Mouse (Mus musculus) hindbrain, embryonic 13.5 days (tissue): ENCODE data around the gene Atp11a. TPM values are rescaled to one million over a fixed set of nuclear protein-coding genes. Genes with fewer than 3 reads are reported as not detected.

ENCODE experiments used
- ATAC-seq: fragments of 200-750 bp; cut with Nextera tagmentation; 2 replicates; pipeline ENCODE4 v1.8.0; 2017; ENCODE audit warnings: moderate TSS enrichment; ENCODE audit not compliant: low FRiP score
- H3K27ac ChIP-seq: fragments of 300-500 bp; sonication (generic); 2 replicates; pipeline ENCODE4 v1.5.1; 2015; ENCODE audit warnings: inconsistent platforms, mild to moderate bottlenecking, moderate library complexity
- H3K27me3 ChIP-seq: fragments of 300-500 bp; sonication (generic); 2 replicates; pipeline ENCODE4 v1.6.1; 2015; ENCODE audit warnings: mild to moderate bottlenecking, inconsistent platforms
- H3K36me3 ChIP-seq: fragments of 300-500 bp; sonication (generic); 2 replicates; pipeline ENCODE4 v1.6.1; 2015; ENCODE audit warnings: mild to moderate bottlenecking, inconsistent platforms
- H3K4me1 ChIP-seq: fragments of 300-500 bp; sonication (generic); replicated peaks from 2 replicates; pipeline ENCODE4 v1.6.1; 2015; ENCODE audit warnings: inconsistent platforms
- H3K4me2 ChIP-seq: fragments of 300-500 bp; sonication (generic); 2 replicates; pipeline ENCODE4 v1.6.1; 2015; ENCODE audit warnings: inconsistent platforms, mild to moderate bottlenecking, moderate library complexity
- H3K4me3 ChIP-seq: fragments of 300-500 bp; sonication (generic); 2 replicates; pipeline ENCODE4 v1.5.1; 2015; ENCODE audit warnings: mild to moderate bottlenecking, inconsistent platforms
- H3K9ac ChIP-seq: fragments of 300-500 bp; sonication (generic); 2 replicates; pipeline ENCODE4 v1.6.1; 2015; ENCODE audit warnings: mild to moderate bottlenecking, inconsistent platforms
- H3K9me3 ChIP-seq: fragments of 300-500 bp; sonication (generic); 2 replicates; pipeline ENCODE4 v1.6.1; 2016; ENCODE audit warnings: inconsistent platforms
- WGBS: fragments of 180-500 bp; shearing (Covaris S2); methylation state at CpG from one replicate; pipeline ENCODE4 v1.1.7; 2015; 5-methylcytosine and 5-hydroxymethylcytosine counted together
- polyA plus RNA-seq: library from polyadenylated mRNA; unstranded; fragments of >200 nt; fragmentation: Nextera tagmentation; extraction: Ambion mirVana; gene quantifications from 2 replicates; pipeline ENCODE4 v1.2.1, GENCODE M21; 2015

Gene Atp11a
- polyA plus RNA-seq, 1 experiment from 2014 or later = 7.9 TPM

DNA sequence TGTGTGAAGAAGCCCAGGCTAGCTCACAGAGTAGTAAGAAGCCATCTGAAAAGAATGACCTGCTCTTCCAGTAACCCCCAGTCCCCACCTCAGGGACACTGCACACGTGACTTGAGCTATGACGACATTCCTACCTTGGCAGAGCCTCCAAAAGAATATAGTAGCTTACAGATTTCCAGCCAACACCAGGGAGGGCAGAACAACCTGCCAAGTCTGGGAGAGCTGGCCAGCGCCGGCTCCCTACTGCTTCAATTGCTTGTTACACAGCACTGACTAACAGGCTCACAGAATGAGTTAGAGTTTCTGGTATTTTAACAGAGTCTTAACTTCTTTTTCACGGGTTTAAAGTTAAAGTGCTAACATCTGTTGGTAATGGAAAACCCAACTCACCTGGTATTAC is 2.7 kb upstream of the Atp11a start:
- WGBS = 82% methylated on average over 5 of the region's 5 CpGs
- Histone ChIP-seq H3K9me3 (no peaks in the 10 kb centered on the region), H3K9ac (no peak overlapping the region), H3K36me3 (no peaks in the 10 kb centered on the region), H3K4me1 (peaks cover 23% of the 10 kb centered on the region), H3K4me3 (no peak overlapping the region), H3K27me3 (no peaks in the 10 kb centered on the region; the same call in 1 of the 2 replicates), H3K27ac (no peak overlapping the region), H3K4me2 (no peak overlapping the region)
- no peak for ATAC-seq

- Histone ChIP-seq H3K36me3 (no peaks in the 10 kb centered on the region), H3K27ac (no peak overlapping the region), H3K9ac (no peak overlapping the region), H3K4me1 (peaks cover 32% of the 10 kb centered on the region), H3K4me2 (no peak overlapping the region), H3K27me3 (no peaks in the 10 kb centered on the region; the same call in 1 of the 2 replicates), H3K9me3 (no peaks in the 10 kb centered on the region), H3K4me3 (no peak overlapping the region)
- ATAC-seq = no peak
- whole genome bisulfite sequencing = 65% methylated on average over 2 of the region's 2 CpGs
Observed at GRCm38 (mm10) chr8:12755312-12755711, 1.5 kb upstream of the Atp11a start.

GRCm38 (mm10) chr8:12755826-12756225 is 988 bp upstream of the Atp11a start:
- ATAC-seq = no peak
- H3K4me2 ChIP-seq = no peak overlapping the region
- no peaks in the 10 kb centered on the region for H3K36me3 ChIP-seq
- H3K27me3 ChIP-seq = no peaks in the 10 kb centered on the region; the same call in 1 of the 2 replicates
- no peaks in the 10 kb centered on the region for H3K9me3 ChIP-seq
- peaks cover 32% of the 10 kb centered on the region for H3K4me1 ChIP-seq
- WGBS = 91% methylated on average over 5 of the region's 5 CpGs
- H3K27ac ChIP-seq = 0 out of 2 replicates have a peak overlapping the region, but pooled peaks have one; percentile 79
- no peak overlapping the region for H3K4me3 ChIP-seq
- no peak overlapping the region for H3K9ac ChIP-seq

DNA sequence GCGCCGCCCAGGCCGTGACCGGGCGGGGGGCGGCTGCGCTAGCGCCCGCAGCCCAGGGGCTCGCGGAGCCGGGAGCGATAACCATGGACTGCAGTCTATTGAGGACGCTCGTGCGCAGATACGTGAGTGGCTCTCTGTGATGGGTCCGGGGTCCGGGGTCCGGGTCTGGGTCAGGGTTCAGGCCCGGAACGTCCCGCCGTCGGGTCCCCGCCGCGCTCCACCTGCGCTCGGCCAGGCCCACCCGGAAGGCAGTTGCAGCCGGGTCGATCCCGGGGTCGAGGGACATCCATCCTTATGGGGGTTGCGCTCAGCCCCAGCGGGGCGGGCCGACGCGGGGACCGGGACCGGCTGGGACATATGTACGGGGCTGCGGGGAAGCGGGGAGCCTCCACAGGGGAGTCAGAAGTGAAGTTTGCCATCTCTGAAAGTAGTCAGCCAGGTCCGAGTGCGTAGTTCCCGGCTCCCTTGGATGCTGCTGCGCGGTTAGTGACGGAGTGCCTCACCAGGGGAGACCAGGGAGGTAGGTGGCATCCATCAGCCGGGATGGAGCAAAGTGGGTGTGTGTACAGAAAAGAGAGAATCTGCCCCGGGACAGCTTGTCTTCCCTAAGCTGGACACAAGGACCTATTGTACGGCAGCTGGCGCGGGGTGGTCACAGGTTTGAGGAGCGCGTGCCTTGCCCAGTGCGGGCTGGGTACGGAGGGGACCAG is 572 bp downstream of the Atp11a start:
- peak overlapping the region; percentile 94 for H3K9ac ChIP-seq
- no peaks in the 10 kb centered on the region; the same call in 1 of the 2 replicates for H3K36me3 ChIP-seq
- H3K27me3 ChIP-seq = no peaks in the 10 kb centered on the region; the same call in 1 of the 2 replicates
- H3K4me2 ChIP-seq = peak overlapping the region; percentile 91
- H3K27ac ChIP-seq = peak overlapping the region; percentile 79
- peaks cover 35% of the 10 kb centered on the region for H3K4me1 ChIP-seq
- H3K9me3 ChIP-seq = no peaks in the 10 kb centered on the region
- peak; percentile 74 for ATAC-seq
- under 1% methylated on average over 59 of the region's 61 CpGs for WGBS
- H3K4me3 ChIP-seq = peak overlapping the region; percentile 89

DNA sequence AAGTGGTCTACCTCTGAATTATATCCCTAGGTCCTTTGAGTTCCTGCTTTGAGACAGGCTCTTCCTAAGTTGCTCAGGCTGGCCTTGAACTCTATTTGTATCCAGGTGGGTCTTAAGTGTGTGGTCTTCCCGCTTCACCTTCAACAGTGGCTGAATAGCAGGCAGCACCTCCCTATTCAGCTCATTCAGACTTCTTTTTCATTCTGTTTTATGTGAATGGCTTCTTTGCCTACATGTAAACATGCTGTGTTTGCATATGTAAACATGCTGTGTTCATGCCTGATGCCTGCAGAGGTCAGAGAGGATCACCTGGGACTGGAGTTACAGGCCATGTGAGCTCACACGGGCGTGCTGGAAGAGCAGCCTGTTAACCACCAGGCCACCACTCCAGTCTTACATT is 3.1 kb downstream of the Atp11a start:
- Histone ChIP-seq H3K27ac (no peak overlapping the region), H3K4me1 (peaks cover 35% of the 10 kb centered on the region), H3K9ac (no peak overlapping the region), H3K36me3 (no peaks in the 10 kb centered on the region; the same call in 1 of the 2 replicates), H3K9me3 (no peaks in the 10 kb centered on the region), H3K4me2 (no peak overlapping the region), H3K27me3 (no peaks in the 10 kb centered on the region), H3K4me3 (no peak overlapping the region)
- ATAC-seq = no peak
- 87% methylated on average over 3 of the region's 3 CpGs for WGBS

DNA sequence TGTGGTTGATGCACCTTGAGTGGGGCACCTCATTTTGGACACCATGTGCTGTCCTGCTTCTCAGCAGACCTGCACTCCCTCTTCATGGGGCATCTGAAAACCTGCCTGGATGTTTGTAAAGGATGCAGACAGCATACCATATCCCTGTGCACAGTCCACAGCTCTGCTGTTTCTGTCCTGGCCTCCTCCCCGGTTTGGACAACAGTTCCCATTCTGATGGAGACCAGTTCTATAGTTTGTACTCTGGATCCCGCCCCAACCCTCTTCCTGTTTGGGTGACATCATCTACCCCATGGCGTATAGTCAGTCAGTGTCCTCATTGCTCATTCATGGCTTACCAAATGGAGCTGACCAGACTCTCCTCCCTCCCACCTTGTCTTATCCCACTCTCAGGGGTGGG is 5.1 kb downstream of the Atp11a start:
- Histone ChIP-seq H3K9me3 (no peaks in the 10 kb centered on the region), H3K27me3 (no peaks in the 10 kb centered on the region), H3K4me2 (no peak overlapping the region), H3K36me3 (no peaks in the 10 kb centered on the region; the same call in 1 of the 2 replicates), H3K27ac (no peak overlapping the region), H3K4me3 (no peak overlapping the region), H3K4me1 (peaks cover 29% of the 10 kb centered on the region), H3K9ac (no peak overlapping the region)
- no peak for ATAC-seq
- WGBS = 92% methylated on average over 3 of the region's 3 CpGs

DNA sequence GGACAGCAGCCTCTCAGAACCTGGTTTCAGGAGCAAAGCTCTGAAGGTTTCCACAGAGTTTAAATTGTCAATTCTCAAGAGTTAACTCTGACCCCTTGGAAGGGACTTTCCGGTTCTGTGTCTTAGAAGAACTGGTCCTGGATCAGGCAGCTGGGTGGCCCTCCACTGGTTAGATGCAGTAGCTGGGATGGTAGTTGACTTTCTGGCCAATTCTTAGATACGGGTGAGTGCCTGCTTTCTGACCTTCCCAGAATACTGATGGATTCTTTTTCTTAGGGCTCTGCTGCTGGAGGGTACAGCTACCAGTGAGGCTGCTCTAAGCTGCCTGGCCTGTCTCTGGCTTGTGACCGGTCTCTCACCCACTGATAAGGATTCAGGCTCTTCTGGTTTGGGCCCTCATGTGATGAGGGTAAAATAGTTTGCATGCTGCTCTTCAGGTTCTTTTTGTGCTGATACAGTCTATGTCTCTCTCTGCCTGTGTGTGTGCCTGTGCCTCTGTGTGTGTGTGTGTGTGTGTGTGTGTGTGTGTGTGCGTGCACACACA is 6.8 kb downstream of the Atp11a start:
- WGBS = 82% methylated on average over 4 of the region's 4 CpGs
- Histone ChIP-seq H3K27ac (no peak overlapping the region), H3K36me3 (no peaks in the 10 kb centered on the region; the same call in 1 of the 2 replicates), H3K4me2 (no peak overlapping the region), H3K4me3 (no peak overlapping the region), H3K9me3 (no peaks in the 10 kb centered on the region), H3K9ac (no peak overlapping the region), H3K4me1 (peaks cover 16% of the 10 kb centered on the region; the same call in 1 of the 2 replicates), H3K27me3 (no peaks in the 10 kb centered on the region)
- no peak for ATAC-seq

- no peaks in the 10 kb centered on the region; the same call in 1 of the 2 replicates for H3K36me3 ChIP-seq
- 89% methylated on average over 4 of the region's 4 CpGs for WGBS
- no peak overlapping the region for H3K4me2 ChIP-seq
- H3K4me1 ChIP-seq = peaks cover 3% of the 10 kb centered on the region; the same call in 1 of the 2 replicates
- no peak overlapping the region for H3K4me3 ChIP-seq
- H3K9ac ChIP-seq = no peak overlapping the region
- H3K27ac ChIP-seq = no peak overlapping the region
- no peak for ATAC-seq
- H3K27me3 ChIP-seq = no peaks in the 10 kb centered on the region
- H3K9me3 ChIP-seq = no peaks in the 10 kb centered on the region
Observed at GRCm38 (mm10) chr8:12764971-12765370, 8.2 kb downstream of the Atp11a start.

DNA sequence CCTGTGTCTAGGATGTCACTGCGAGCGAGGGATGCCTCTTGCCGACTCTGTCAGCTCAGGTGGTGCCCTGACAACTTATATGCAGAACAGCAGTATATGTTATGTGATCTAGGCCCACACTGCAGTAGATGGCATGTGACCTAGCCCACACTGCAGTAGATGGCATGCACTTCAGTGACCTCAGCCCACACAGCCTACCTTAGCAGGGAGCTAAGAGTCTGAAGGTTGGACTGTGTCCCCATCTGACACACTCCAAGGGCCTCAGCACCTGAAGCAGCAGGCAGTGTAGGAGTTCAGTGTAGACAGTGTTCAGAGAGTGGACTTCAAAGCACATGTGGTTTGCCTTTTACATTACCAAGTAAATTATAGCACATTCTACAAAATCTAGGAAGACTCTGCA is 10.4 kb downstream of the Atp11a start:
- ATAC-seq = no peak
- no peaks in the 10 kb centered on the region for H3K27me3 ChIP-seq
- H3K4me1 ChIP-seq = no peaks in the 10 kb centered on the region
- H3K4me3 ChIP-seq = no peak overlapping the region
- 95% methylated on average over 3 of the region's 3 CpGs for WGBS
- H3K4me2 ChIP-seq = no peak overlapping the region
- H3K27ac ChIP-seq = no peak overlapping the region
- H3K9ac ChIP-seq = no peak overlapping the region
- H3K9me3 ChIP-seq = no peaks in the 10 kb centered on the region
- H3K36me3 ChIP-seq = no peaks in the 10 kb centered on the region

DNA sequence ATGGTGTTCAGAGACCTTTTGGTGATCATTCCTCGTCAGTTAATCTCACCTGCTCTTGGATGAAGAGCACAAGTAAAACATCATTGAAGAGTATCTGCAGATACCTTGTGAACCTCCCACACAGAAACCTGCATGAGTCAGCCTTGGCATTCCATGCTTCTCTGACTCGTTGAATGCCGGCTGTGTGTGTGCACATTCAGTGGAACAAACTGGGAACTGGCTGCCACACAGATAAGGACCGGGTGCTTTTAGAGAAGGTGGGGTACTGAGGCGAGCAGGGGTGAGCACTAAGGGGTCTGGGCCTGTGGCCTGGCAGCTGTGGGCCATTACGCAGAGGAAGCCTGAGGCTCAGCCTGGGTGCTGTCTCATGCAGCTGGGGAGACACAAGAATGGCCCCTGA is 11.9 kb downstream of the Atp11a start:
- no peak overlapping the region for H3K4me2 ChIP-seq
- no peaks in the 10 kb centered on the region for H3K4me1 ChIP-seq
- no peaks in the 10 kb centered on the region for H3K27me3 ChIP-seq
- 83% methylated on average over 6 of the region's 6 CpGs for WGBS
- no peak overlapping the region for H3K9ac ChIP-seq
- no peak overlapping the region for H3K27ac ChIP-seq
- no peaks in the 10 kb centered on the region for H3K36me3 ChIP-seq
- ATAC-seq = no peak
- H3K9me3 ChIP-seq = no peaks in the 10 kb centered on the region
- no peak overlapping the region for H3K4me3 ChIP-seq

GRCm38 (mm10) chr8:12769296-12769695 is 12.5 kb downstream of the Atp11a start:
- WGBS = 94% methylated on average over 7 of the region's 7 CpGs
- Histone ChIP-seq H3K27me3 (no peaks in the 10 kb centered on the region), H3K4me1 (no peaks in the 10 kb centered on the region; the same call in 1 of the 2 replicates), H3K4me3 (no peak overlapping the region), H3K9ac (no peak overlapping the region), H3K4me2 (no peak overlapping the region), H3K36me3 (no peaks in the 10 kb centered on the region), H3K9me3 (no peaks in the 10 kb centered on the region), H3K27ac (no peak overlapping the region)
- no peak for ATAC-seq

- H3K9me3 ChIP-seq = no peaks in the 10 kb centered on the region
- ATAC-seq = no peak
- H3K4me1 ChIP-seq = peaks cover 9% of the 10 kb centered on the region
- H3K4me3 ChIP-seq = no peak overlapping the region
- H3K27ac ChIP-seq = no peak overlapping the region
- no peak overlapping the region for H3K9ac ChIP-seq
- no peaks in the 10 kb centered on the region for H3K36me3 ChIP-seq
- no peak overlapping the region for H3K4me2 ChIP-seq
- H3K27me3 ChIP-seq = no peaks in the 10 kb centered on the region
- WGBS = 92% methylated on average over 2 of the region's 2 CpGs
Observed at GRCm38 (mm10) chr8:12772319-12772718, 15.5 kb downstream of the Atp11a start.

DNA sequence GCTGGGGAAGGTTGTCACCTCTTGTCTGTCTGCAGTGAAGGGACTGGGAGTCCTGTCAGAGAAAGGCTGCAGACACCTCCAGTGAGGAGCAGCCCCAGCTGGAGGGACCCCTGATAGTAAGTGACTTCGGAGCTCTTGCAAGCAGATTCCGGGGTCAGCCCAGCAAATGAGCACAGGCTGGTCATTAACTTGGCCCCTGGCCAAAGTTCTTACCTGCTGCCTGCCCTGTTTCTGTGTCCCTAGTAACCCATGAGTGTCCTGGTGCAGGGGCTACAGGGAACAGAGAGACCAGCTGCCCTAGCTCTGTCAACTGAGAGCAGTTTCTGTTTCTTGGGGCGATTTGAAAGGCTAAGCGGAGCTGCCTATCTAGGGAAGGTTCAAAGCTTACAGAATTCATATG is 17.1 kb downstream of the Atp11a start:
- Histone ChIP-seq H3K27me3 (no peaks in the 10 kb centered on the region), H3K4me1 (peaks cover 9% of the 10 kb centered on the region), H3K4me2 (no peak overlapping the region), H3K9ac (no peak overlapping the region), H3K36me3 (no peaks in the 10 kb centered on the region), H3K4me3 (no peak overlapping the region), H3K9me3 (no peaks in the 10 kb centered on the region), H3K27ac (no peak overlapping the region)
- 88% methylated on average over 4 of the region's 4 CpGs for WGBS
- ATAC-seq = no peak
